Mouse (Mus musculus) B cell, adult 62 days (primary cell): ENCODE data around the gene Gsg1l. TPM values are rescaled to one million over a fixed set of nuclear protein-coding genes. Genes with fewer than 3 reads are reported as not detected.

ENCODE experiments used
- total RNA-seq: library from RNA; stranded (reverse); gene quantifications from 4 replicates; pipeline ENCODE4 v1.2.4, GENCODE M21; 2023

The Gsg1l gene
- 0.18 to 0.43 TPM (median 0.19 TPM) in 3 of 4 replicates, not detected in the other for total RNA-seq

GRCm38 (mm10) chr7:126082286-126082741, at the start of gene Gsg1l:
Gene Gsg1l (minus strand): TSS chr7:126082411.

Other genes starting within 250 kb of the Gsg1l start
- 176 to 199 TPM (median 189 TPM) in 4 replicates for gene Xpo6, start 118.1 kb upstream of the Gsg1l start, total RNA-seq
- gene Sbk1, start 190.2 kb upstream of the Gsg1l start, total RNA-seq, result 160 to 180 TPM (median 165 TPM) in 4 replicates